Mouse (Mus musculus): ENCODE results near the gene Kcnj9.

GRCm38 (mm10) chr1:172314911-172315310, 14.2 kb downstream of the Kcnj9 start:
- no peak for TF ChIP-seq CTCF (IDR thresholded peaks at IDR 0.05; ENCODE audit: borderline replicate concordance, insufficient read depth, low read depth, low read length)
- no peak for TF ChIP-seq POLR2A (IDR thresholded peaks at IDR 0.05; ENCODE audit: borderline replicate concordance, insufficient read depth, low read length)
